23 mouse cellular contexts compared by ENCODE assay signal in genomic region chr7:74143236-74143635, GRCm38 (mm10).
DNase-seq lines count a peak whose midpoint lies in the region; ATAC-seq lines count a peak whose summit lies in the region.
"Had no signal": no experiment of that assay in that cellular context is flagged by ENCODE, and none has a peak within 500 bp of the region (broad histone marks: within the 10 kb centered on the region; RNA-seq: fewer than 3 reads in every experiment).

No protein-coding gene starts in this region.

- H3K4me2 ChIP-seq in midbrain, embryonic 13.5 days (replicated peaks): no peak overlapping the region
- H3K4me2 ChIP-seq: embryonic facial prominence, embryonic 13.5 days; embryonic facial prominence, embryonic 15.5 days; forebrain, embryonic 12.5 days had no signal

- no peak overlapping the region for H3K27ac ChIP-seq in midbrain, embryonic 13.5 days
- H3K27ac ChIP-seq: embryonic facial prominence, embryonic 13.5 days; embryonic facial prominence, embryonic 15.5 days; forebrain, embryonic 10.5 days; forebrain, embryonic 12.5 days had no signal

- WGBS in midbrain, embryonic 13.5 days: 92% methylated on average over 3 of the region's 3 CpGs

- no peaks in the 10 kb centered on the region for H3K27me3 ChIP-seq in midbrain, embryonic 13.5 days
- H3K27me3 ChIP-seq: embryonic facial prominence, embryonic 13.5 days; embryonic facial prominence, embryonic 15.5 days; forebrain, embryonic 12.5 days had no signal

- DNase-seq in left cerebral cortex, postnatal 25 days (ENCODE audit: low spot score in 2 of 2): peak; percentile 3 to 47
- DNase-seq in left cerebral cortex, postnatal 10 days (ENCODE audit: extremely low spot score in 1 of 2, low spot score in 2 of 2): no peak
- DNase-seq in right cerebral cortex, postnatal 25 days: peak; percentile 4
- no peak for DNase-seq in right cerebral cortex, postnatal 4 days
- DNase-seq in telencephalon, adult 2 months (ENCODE audit: low read depth, low spot score): peak; percentile 36
- DNase-seq: adrenal gland, adult 2 months; adrenal gland, postnatal 14 days; adrenal gland, postnatal 36 days; cerebellum, adult 11 months; cerebellum, adult 18-20 months; cerebellum, adult 8-10 months; cerebellum, adult 9-11 months; cerebellum, postnatal 14 days; cerebellum, postnatal 36 days; embryo, embryonic 11 days had no signal

- no peak overlapping the region for H3K4me3 ChIP-seq in midbrain, embryonic 13.5 days (replicated peaks)
- H3K4me3 ChIP-seq: embryonic facial prominence, embryonic 13.5 days; embryonic facial prominence, embryonic 15.5 days; erythroblast, embryonic 14.5 days; forebrain, embryonic 10.5 days; forebrain, embryonic 12.5 days had no signal

- H3K9me3 ChIP-seq in midbrain, embryonic 13.5 days: no peaks in the 10 kb centered on the region
- H3K9me3 ChIP-seq: embryonic facial prominence, embryonic 13.5 days; embryonic facial prominence, embryonic 15.5 days; forebrain, embryonic 10.5 days; forebrain, embryonic 12.5 days had no signal

- no peaks in the 10 kb centered on the region for H3K4me1 ChIP-seq in midbrain, embryonic 13.5 days (replicated peaks)
- H3K4me1 ChIP-seq: embryonic facial prominence, embryonic 15.5 days; forebrain, embryonic 10.5 days; forebrain, embryonic 12.5 days had no signal

- H3K9ac ChIP-seq in midbrain, embryonic 13.5 days (replicated peaks): no peak overlapping the region
- H3K9ac ChIP-seq: embryonic facial prominence, embryonic 13.5 days; embryonic facial prominence, embryonic 15.5 days; forebrain, embryonic 12.5 days had no signal

- intact Hi-C loops in left cerebral cortex, postnatal 25 days (cut with DNase I): no loop called here
- intact Hi-C loops in left cerebral cortex, postnatal 10 days (cut with DNase I): no loop called here

- ATAC-seq in midbrain, embryonic 13.5 days: no peak
- ATAC-seq: forebrain, embryonic 14.5 days; forebrain, embryonic 16.5 days had no signal

- no peaks in the 10 kb centered on the region for H3K36me3 ChIP-seq in midbrain, embryonic 13.5 days
- H3K36me3 ChIP-seq: embryonic facial prominence, embryonic 13.5 days; embryonic facial prominence, embryonic 15.5 days; forebrain, embryonic 10.5 days; forebrain, embryonic 12.5 days had no signal

Comparison
In these comparisons a context has a peak if more than half of its experiments do, and no peak if none do; other contexts are left out.
1. DNase-seq: peak in left cerebral cortex, postnatal 25 days (2 of 2), right cerebral cortex, postnatal 25 days (single experiment) and telencephalon, adult 2 months (single experiment); none in left cerebral cortex, postnatal 10 days (0 of 2) and right cerebral cortex, postnatal 4 days (single experiment).